Mouse (Mus musculus) MEL (cell line): ENCODE measurements around the gene Creb3l1.

Experiments
- BHLHE40 ChIP-seq: IDR thresholded peaks from 2 replicates; pipeline ENCODE4 v1.6.1; 2012; ENCODE audit warnings: low read depth, mild to moderate bottlenecking, inconsistent platforms, low read length, improper control_type of control experiment, borderline replicate concordance
- CHD2 ChIP-seq: IDR thresholded peaks from 2 replicates; pipeline ENCODE4 v1.6.1; 2011; ENCODE audit warnings: low read length, improper control_type of control experiment
- CTCF ChIP-seq, 3 experiments: IDR thresholded peaks in 2 of 3; conservative IDR thresholded peaks in 1 of 3; 2 replicates each; pipeline ENCODE4 v1.5.1; 2011 to 2012; ENCODE audit warnings: low read length in 3 of 3, low read depth in 2 of 3, mild to moderate bottlenecking in 2 of 3, improper control_type of control experiment in 1 of 3, inconsistent platforms in 1 of 3, mixed read lengths in 1 of 3, moderate library complexity in 1 of 3; ENCODE audit not compliant: control insufficient read depth in 1 of 3, insufficient read depth in 1 of 3, poor library complexity in 1 of 3, severe bottlenecking in 1 of 3
- ETS1 ChIP-seq: IDR thresholded peaks from 2 replicates; pipeline ENCODE4 v1.6.1; 2012; ENCODE audit warnings: low read depth, mild to moderate bottlenecking, inconsistent platforms, low read length, improper control_type of control experiment, moderate library complexity
- GATA1 ChIP-seq: IDR thresholded peaks from 2 replicates; pipeline ENCODE4 v1.6.1; 2011; ENCODE audit warnings: low read depth, low read length, improper control_type of control experiment
- HCFC1 ChIP-seq: IDR thresholded peaks from 2 replicates; pipeline ENCODE4 v1.6.1; 2012; ENCODE audit warnings: low read depth, mild to moderate bottlenecking, inconsistent platforms, low read length, improper control_type of control experiment, moderate library complexity
- MAFK ChIP-seq: IDR thresholded peaks from 2 replicates; pipeline ENCODE4 v1.6.1; 2011; ENCODE audit warnings: low read depth, mild to moderate bottlenecking, low read length, improper control_type of control experiment, borderline replicate concordance
- MXI1 ChIP-seq: IDR thresholded peaks from 2 replicates; pipeline ENCODE4 v1.6.1; 2011; ENCODE audit warnings: mild to moderate bottlenecking, low read depth, low read length, improper control_type of control experiment
- MYC ChIP-seq: IDR thresholded peaks from 2 replicates; pipeline ENCODE4 v1.6.1; 2011; ENCODE audit warnings: low read depth, mild to moderate bottlenecking, low read length, improper control_type of control experiment, moderate library complexity
- POLR2AphosphoS2 ChIP-seq: IDR thresholded peaks from 2 replicates; pipeline ENCODE4 v1.6.1; 2011; ENCODE audit warnings: low read length, improper control_type of control experiment
- USF1 ChIP-seq: IDR thresholded peaks from 2 replicates; pipeline ENCODE4 v1.6.1; 2014; ENCODE audit warnings: low read depth, mild to moderate bottlenecking, inconsistent platforms, low read length, improper control_type of control experiment, moderate library complexity
- USF2 ChIP-seq, 2 experiments: IDR thresholded peaks; 2 replicates each; pipeline ENCODE4 v1.6.1; 2011 to 2012; ENCODE audit warnings: improper control_type of control experiment in 2 of 2, low read length in 2 of 2, borderline replicate concordance in 1 of 2, inconsistent platforms in 1 of 2, low read depth in 1 of 2, mild to moderate bottlenecking in 1 of 2; ENCODE audit not compliant: insufficient read depth in 1 of 2
- ZC3H11A ChIP-seq: IDR thresholded peaks from 2 replicates; pipeline ENCODE4 v1.6.1; 2012; ENCODE audit warnings: low read depth, mild to moderate bottlenecking, inconsistent platforms, low read length, improper control_type of control experiment

GRCm38 (mm10) chr2:91950275-91951085 lies 73.8 kb downstream of the Creb3l1 start:
- TF ChIP-seq HCFC1 = peak; percentile 57
- TF ChIP-seq POLR2AphosphoS2 = no peak
- no peak for TF ChIP-seq CTCF (IDR thresholded peaks at IDR 0.05 in 2 of 3, conservative IDR thresholded peaks at IDR 0.05 in 1 of 3; ENCODE audit: control insufficient read depth in 1 of 3, insufficient read depth in 1 of 3, low read depth in 2 of 3, low read length in 3 of 3, poor library complexity in 1 of 3, severe bottlenecking in 1 of 3)
- TF ChIP-seq ETS1 = 0 out of 2 replicates have a peak, but pooled peaks have one; percentile 28
- TF ChIP-seq MXI1 = no peak
- no peak for TF ChIP-seq USF1
- TF ChIP-seq BHLHE40 = no peak
- TF ChIP-seq CHD2 = peak; percentile 34
- TF ChIP-seq GATA1 = no peak
- TF ChIP-seq ZC3H11A = no peak
- TF ChIP-seq MAFK = no peak
- TF ChIP-seq MYC = no peak; the same call in 1 of the 2 replicates
- TF ChIP-seq USF2 (IDR thresholded peaks at IDR 0.05; ENCODE audit: borderline replicate concordance in 1 of 2, insufficient read depth in 1 of 2, low read depth in 1 of 2, low read length in 2 of 2) = no peak
